Mouse (Mus musculus) cerebellum, adult 2 months (tissue): Measurements from ENCODE around the gene Fkrp.

ENCODE experiments used
- CTCF ChIP-seq: fragments of 200-500 bp; IDR thresholded peaks from 2 replicates; pipeline ENCODE4 v1.5.1; 2011; ENCODE audit warnings: low read depth, mild to moderate bottlenecking, control low read depth, low read length, moderate library complexity, borderline replicate concordance; ENCODE audit not compliant: insufficient read depth
- POLR2A ChIP-seq: fragments of 200-500 bp; IDR thresholded peaks from 2 replicates; pipeline ENCODE4 v1.6.1; 2011; ENCODE audit warnings: low read length, control low read depth, borderline replicate concordance; ENCODE audit not compliant: insufficient read depth

DNA sequence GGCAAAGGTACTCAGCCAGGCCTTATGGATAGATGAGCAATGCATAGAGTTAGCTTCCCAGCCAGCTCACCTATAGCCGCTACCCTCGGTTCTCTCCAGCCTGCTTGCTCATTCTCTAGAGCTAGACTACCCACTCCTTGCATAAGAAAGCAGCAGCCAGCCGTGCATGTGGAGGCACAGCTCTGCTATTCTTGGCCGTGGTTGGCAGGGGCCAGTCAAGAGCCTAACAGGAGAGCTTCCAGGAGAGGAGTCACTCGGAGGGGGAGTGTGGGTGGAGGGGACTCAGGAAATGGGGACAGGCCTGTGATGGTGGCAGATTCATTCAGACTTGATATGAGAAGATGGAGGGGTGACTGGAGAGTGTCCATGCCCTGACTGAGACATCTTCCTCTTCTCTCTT lies 7.2 kb upstream of the Fkrp start:
- TF ChIP-seq POLR2A (no peak), CTCF (no peak)
